Mouse (Mus musculus) activated CD4-positive, CD25-positive, alpha-beta regulatory T cell, adult 9 weeks (primary cell): Measurements from ENCODE around the gene Zbed3. TPM values are rescaled to one million over a fixed set of nuclear protein-coding genes. Genes with fewer than 3 reads are reported as not detected.

Source experiments
- polyA plus RNA-seq: library from polyadenylated mRNA; unstranded; fragments of 100-300 nt; shearing (Covaris generic); gene quantifications from one replicate; pipeline ENCODE4 v1.2.1, GENCODE M21; 2017

The Zbed3 gene
- 0.95 TPM for polyA plus RNA-seq

DNA sequence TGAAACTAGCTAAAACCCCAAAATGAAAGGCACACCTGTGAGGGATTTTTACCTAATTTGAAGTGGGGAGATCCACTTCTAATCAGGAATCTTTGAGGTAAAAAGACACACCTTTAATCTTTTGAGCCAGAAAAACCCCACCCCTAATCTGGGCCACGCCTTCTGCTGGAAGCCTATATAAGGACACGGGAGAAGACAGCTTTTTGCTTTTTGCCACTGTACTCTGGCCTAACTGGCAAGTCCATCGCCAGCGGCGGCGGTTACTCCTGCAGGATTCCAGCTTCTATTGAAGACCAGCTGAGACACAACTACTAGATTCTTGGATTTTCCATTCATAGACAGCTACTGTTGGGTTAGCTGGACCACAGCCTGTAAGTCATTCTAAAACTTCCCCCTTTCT lies at the start of gene Zbed3:
TSS of gene Zbed3 (plus strand) at position 213 of the 400 bp plus-strand sequence.

DNA sequence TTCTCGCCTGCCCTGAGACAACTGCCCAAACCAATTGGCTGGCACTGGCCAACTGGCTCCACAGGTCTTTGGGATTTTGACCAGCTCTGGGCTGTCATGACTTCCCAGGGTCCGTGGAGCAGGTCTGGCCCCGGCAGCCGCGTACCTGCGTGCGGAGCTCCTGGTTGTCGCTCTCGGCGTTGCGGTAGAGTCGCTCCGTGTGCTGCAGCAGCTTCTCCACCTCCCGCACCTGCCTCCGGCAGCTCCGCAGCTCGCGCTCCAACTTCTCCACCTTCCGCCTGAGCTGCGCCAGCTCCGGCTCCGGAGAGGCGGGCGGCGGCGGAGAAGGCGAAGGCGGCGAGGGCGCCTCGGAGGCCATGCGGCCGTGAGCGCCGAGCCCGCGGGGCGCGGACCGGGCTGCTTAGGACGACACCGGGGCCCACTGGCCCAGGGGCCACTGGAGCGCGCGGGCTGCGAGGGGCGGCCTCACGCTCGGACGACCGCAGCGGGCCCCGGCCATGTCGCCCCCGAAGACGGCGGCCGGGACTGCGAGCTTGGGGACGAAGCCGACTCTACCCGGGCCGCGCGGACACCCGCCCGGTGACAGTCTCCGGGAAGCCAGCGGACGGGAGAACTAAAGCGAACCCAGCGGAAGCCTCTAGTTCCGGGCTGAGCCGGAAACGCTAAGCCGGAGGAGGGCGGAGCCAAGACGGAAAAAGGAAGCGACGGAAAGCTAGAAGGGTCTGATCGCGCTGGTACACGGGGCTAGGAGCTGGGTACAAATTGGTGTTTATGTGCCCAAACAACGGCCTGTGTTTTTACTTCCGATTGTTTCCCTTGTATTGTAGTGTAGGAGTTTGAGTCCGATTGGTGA lies 51.5 kb downstream of the Zbed3 start, which contains the start of gene Aggf1:
TSS of gene Aggf1 (minus strand) at position 652 of the 853 bp plus-strand sequence.

Other genes starting within 250 kb of the Zbed3 start
- gene Pde8b, start 73.3 kb upstream of the Zbed3 start, polyA plus RNA-seq, result 1.1 TPM
- 4.3 TPM for gene Aggf1, start 51.7 kb downstream of the Zbed3 start, polyA plus RNA-seq
- not detected for gene Crhbp, start 121.3 kb downstream of the Zbed3 start, polyA plus RNA-seq
- gene S100z, start 155.1 kb downstream of the Zbed3 start, polyA plus RNA-seq, result not detected
- gene F2rl1, start 201.6 kb downstream of the Zbed3 start, polyA plus RNA-seq, result 24.8 TPM